Mouse (Mus musculus) heart, embryonic 14.5 days (tissue): ENCODE results near the gene Naa50. TPM values are rescaled to one million over a fixed set of nuclear protein-coding genes. Genes with fewer than 3 reads are reported as not detected.

ENCODE experiments used
- ATAC-seq: fragments of 200-750 bp; cut with Nextera tagmentation; 2 replicates; pipeline ENCODE4 v1.8.0; 2017; ENCODE audit warnings: low read depth, moderate TSS enrichment; ENCODE audit not compliant: insufficient number of reproducible peaks, insufficient read depth, low FRiP score
- H3K27ac ChIP-seq, 2 experiments: fragments of 200-500 bp in 1 of 2; fragments of 300-500 bp in 1 of 2; sonication (generic) in 1 of 2; replicated peaks in 1 of 2; 2 replicates each; pipeline ENCODE4 v1.5.1; 2012 to 2014; ENCODE audit warnings: low read depth in 2 of 2, low read length in 2 of 2, control low read depth in 1 of 2, mild to moderate bottlenecking in 1 of 2, mixed read lengths in 1 of 2; ENCODE audit not compliant: control insufficient read depth in 1 of 2, insufficient read depth in 1 of 2
- H3K27me3 ChIP-seq: fragments of 300-500 bp; sonication (generic); 2 replicates; pipeline ENCODE4 v1.6.1; 2014; ENCODE audit warnings: mild to moderate bottlenecking, low read length, control low read depth; ENCODE audit not compliant: control insufficient read depth, insufficient read depth
- H3K36me3 ChIP-seq: fragments of 300-500 bp; sonication (generic); 2 replicates; pipeline ENCODE4 v1.6.1; 2014; ENCODE audit warnings: mild to moderate bottlenecking, control low read depth, low read length, mixed read lengths; ENCODE audit not compliant: control insufficient read depth, insufficient read depth
- H3K4me1 ChIP-seq, 2 experiments: fragments of 200-500 bp in 1 of 2; fragments of 300-500 bp in 1 of 2; sonication (generic) in 1 of 2; 2 replicates each; pipeline ENCODE4 v1.6.1; 2012 to 2014; ENCODE audit warnings: low read length in 2 of 2, control low read depth in 1 of 2, mixed read lengths in 1 of 2; ENCODE audit not compliant: control insufficient read depth in 2 of 2, insufficient read depth in 2 of 2
- H3K4me2 ChIP-seq: fragments of 300-500 bp; sonication (generic); 2 replicates; pipeline ENCODE4 v1.6.1; 2014; ENCODE audit warnings: mild to moderate bottlenecking, low read length
- H3K4me3 ChIP-seq, 2 experiments: fragments of 200-500 bp in 1 of 2; fragments of 300-500 bp in 1 of 2; sonication (generic) in 1 of 2; 2 replicates each; pipeline ENCODE4 v1.5.1; 2012 to 2014; ENCODE audit warnings: low read length in 2 of 2, mild to moderate bottlenecking in 2 of 2, control low read depth in 1 of 2, low read depth in 1 of 2, moderate library complexity in 1 of 2; ENCODE audit not compliant: control insufficient read depth in 1 of 2, insufficient read depth in 1 of 2
- H3K9ac ChIP-seq: fragments of 300-500 bp; sonication (generic); 2 replicates; pipeline ENCODE4 v1.6.1; 2014; ENCODE audit warnings: mild to moderate bottlenecking, low read length
- H3K9me3 ChIP-seq: fragments of 300-500 bp; sonication (generic); 2 replicates; pipeline ENCODE4 v1.6.1; 2016; ENCODE audit warnings: low read length, control low read depth; ENCODE audit not compliant: control insufficient read depth
- WGBS: fragments of 180-500 bp; shearing (Covaris S2); extraction: QIAGEN DNeasy Blood & Tissue Kit; methylation state at CpG from one replicate; pipeline ENCODE4 v1.1.7; 2014; 5-methylcytosine and 5-hydroxymethylcytosine counted together
- polyA plus RNA-seq: library from polyadenylated mRNA; unstranded; fragments of >200 nt; fragmentation: Nextera tagmentation; extraction: Ambion mirVana; gene quantifications from 2 replicates; pipeline ENCODE4 v1.2.1, GENCODE M21; 2014

Gene Naa50
- polyA plus RNA-seq, 1 experiment from 2014 or later = 45.4 TPM

- peak overlapping the region; percentile 64 to 79 for H3K4me3 ChIP-seq
- no peaks in the 10 kb centered on the region for H3K27me3 ChIP-seq
- peak overlapping the region; percentile 96 to 97 for H3K27ac ChIP-seq
- H3K9ac ChIP-seq = peak overlapping the region; percentile 97
- H3K4me1 ChIP-seq = peaks cover 4 to 16% of the 10 kb centered on the region in 2 experiments
- ATAC-seq = peak; percentile 100
- under 1% methylated on average over 26 of the region's 26 CpGs for WGBS
- no peaks in the 10 kb centered on the region for H3K36me3 ChIP-seq
- peak overlapping the region; percentile 88 for H3K4me2 ChIP-seq
- H3K9me3 ChIP-seq = no peaks in the 10 kb centered on the region
Measured at GRCm38 (mm10) chr16:44172297-44173154, 32.9 kb downstream of the Naa50 start.

DNA sequence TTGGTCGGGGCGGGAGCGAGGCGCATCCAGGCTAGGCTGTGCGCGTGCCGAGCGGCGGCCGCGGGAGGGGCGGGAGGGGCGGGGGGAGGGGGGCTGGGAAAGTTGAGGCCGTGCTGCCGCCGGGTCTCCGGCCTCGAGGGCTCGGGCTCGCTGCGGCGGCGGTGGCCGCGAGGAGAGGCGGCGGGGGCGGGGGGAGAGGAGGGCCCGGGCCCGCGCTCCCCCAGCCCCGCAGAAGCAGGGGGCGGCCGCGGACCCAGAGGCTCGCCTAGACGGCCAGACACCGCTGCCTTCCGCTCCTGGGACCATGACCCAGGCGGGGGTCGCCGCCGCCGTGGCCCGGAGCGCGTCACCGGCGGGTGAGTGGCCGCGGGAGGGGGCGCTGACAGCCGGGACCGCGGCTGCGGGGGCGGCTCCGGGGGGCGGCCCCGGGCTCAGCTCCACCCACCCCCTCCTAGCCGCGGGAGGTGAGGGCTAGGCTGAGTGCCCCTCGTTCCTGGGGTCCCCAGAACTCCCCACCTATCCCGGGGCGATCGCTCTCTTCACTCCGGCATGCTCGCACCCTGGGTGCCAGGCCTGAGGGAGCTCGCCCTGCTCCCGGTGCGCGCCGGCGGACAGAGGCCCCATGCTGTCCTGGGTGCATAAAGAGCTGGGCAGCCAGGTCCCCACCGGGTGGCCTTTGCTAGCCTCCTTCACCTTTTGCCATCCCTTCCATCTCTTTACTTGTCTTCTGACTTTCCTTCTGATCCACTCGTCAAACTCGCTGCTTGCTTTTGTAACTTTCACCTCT is 33.7 kb downstream of the Naa50 start, which contains the start of gene Usf3:
TSS of gene Usf3 (plus strand) at position 92 of the 787 bp plus-strand sequence.
- peak within 1 kb of the TSS; percentile 88 for H3K4me2 ChIP-seq
- H3K27ac ChIP-seq = peak within 1 kb of the TSS; percentile 96 to 98
- peak within 1 kb of the TSS; percentile 79 to 80 for H3K4me3 ChIP-seq
- peak within 1 kb of the TSS; percentile 97 for H3K9ac ChIP-seq
- ATAC-seq = peak; percentile 72
- no peaks in the 10 kb centered on the region for H3K9me3 ChIP-seq
- 0% methylated on average over 24 of the region's 77 CpGs for WGBS
- H3K4me1 ChIP-seq = peaks cover 4 to 16% of the 10 kb centered on the region in 2 experiments
- H3K27me3 ChIP-seq = no peaks in the 10 kb centered on the region
- no peaks in the 10 kb centered on the region for H3K36me3 ChIP-seq

DNA sequence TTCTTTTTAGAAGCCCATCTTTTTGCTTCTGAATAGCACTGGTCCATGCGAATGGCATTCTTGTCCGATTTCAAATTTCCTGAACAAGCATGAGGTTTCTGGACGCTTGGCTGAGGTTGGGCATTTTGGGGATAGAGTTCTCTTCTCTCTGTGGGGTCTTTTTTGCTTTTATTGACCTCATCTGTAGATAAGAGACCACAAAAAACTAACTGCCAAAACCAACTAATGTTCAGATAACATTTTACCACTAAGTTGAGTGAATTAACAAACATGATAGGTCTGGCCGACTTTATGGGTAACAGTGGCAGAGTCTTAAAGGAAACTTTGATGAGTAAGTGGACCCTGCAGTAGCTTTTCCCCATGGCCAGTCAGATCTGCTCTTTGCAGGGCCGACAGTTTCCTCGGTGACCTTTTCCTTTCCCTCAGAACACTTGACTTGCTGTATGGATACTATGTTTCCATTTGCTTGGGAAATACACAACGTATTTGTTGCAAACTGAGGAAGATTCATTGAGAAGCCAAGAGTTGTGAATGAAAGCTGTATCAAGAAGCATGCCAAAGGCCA is 34.4 kb downstream of the Naa50 start:
- Histone ChIP-seq H3K4me1 (peaks cover 4 to 16% of the 10 kb centered on the region in 2 experiments), H3K36me3 (no peaks in the 10 kb centered on the region), H3K9ac (peak overlapping the region; percentile 97), H3K4me3 (peak overlapping the region; percentile 79 to 80), H3K4me2 (peak overlapping the region; percentile 66), H3K27me3 (no peaks in the 10 kb centered on the region), H3K9me3 (no peaks in the 10 kb centered on the region), H3K27ac (peak overlapping the region; percentile 82 to 98)
- 11% methylated on average over 7 of the region's 7 CpGs for WGBS
- ATAC-seq = no peak

DNA sequence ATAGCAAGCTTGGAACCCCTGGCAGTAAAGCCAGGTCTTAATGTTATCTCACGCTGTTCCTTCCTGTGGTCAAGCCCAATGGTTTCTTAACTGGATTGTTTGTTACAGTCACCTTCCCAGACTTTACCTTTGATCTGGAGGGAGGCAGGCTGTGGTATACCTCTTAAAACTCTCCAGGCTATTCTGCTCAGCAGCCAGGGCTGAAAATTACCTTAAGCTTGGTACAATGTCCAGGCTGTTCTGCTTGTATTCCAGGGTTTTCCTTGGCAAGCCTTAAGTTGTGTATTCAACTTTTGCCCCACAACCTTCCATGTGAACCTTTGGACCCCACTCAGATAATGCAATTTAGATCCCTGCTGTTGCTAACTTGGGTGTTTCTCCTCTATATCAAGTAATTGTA is 35.4 kb downstream of the Naa50 start:
- Histone ChIP-seq H3K4me3 (no peak overlapping the region), H3K4me2 (peak overlapping the region; percentile 66; the same call in 1 of the 2 replicates), H3K9me3 (no peaks in the 10 kb centered on the region), H3K9ac (no peak overlapping the region), H3K27ac (no peak overlapping the region), H3K36me3 (no peaks in the 10 kb centered on the region), H3K27me3 (no peaks in the 10 kb centered on the region), H3K4me1 (peaks cover 4 to 16% of the 10 kb centered on the region in 2 experiments)
- 45% methylated on average over 1 of the region's 1 CpGs for WGBS
- ATAC-seq = no peak

DNA sequence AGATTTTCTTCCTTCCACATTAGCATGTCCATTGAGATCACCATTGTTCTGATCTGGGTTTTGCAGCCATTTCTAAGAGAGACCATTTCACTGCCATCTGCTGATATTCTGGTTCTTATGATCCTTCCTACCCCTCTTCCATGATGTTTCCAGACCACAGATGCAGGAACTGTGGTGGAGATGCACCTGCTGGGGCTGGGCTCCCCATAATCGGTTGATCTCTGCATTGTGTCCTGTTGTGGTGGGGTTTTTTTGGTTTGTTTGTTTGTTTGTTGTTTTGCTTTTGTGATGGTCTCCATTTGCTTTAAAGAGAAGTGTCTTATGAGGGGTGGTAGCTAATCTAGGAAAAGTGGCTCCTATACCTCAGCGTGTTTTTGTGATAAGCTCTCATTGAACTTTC is 36.9 kb downstream of the Naa50 start:
- Histone ChIP-seq H3K36me3 (0 out of 2 replicates have a peak, but pooled peaks cover 2% of the 10 kb centered on the region), H3K9ac (no peak overlapping the region), H3K4me3 (no peak overlapping the region), H3K27me3 (no peaks in the 10 kb centered on the region), H3K4me2 (no peak overlapping the region), H3K9me3 (no peaks in the 10 kb centered on the region), H3K4me1 (peaks cover 4 to 16% of the 10 kb centered on the region in 2 experiments), H3K27ac (no peak overlapping the region)
- ATAC-seq = no peak
- WGBS = 93% methylated on average over 2 of the region's 2 CpGs

- no peaks in the 10 kb centered on the region for H3K9me3 ChIP-seq
- no peaks in the 10 kb centered on the region for H3K27me3 ChIP-seq
- no peak overlapping the region for H3K4me2 ChIP-seq
- ATAC-seq = no peak
- 76% methylated on average over 1 of the region's 1 CpGs for WGBS
- no peak overlapping the region for H3K9ac ChIP-seq
- H3K36me3 ChIP-seq = 0 out of 2 replicates have a peak, but pooled peaks cover 5% of the 10 kb centered on the region
- peaks cover 3 to 16% of the 10 kb centered on the region in 2 experiments; a peak in 3 of 4 replicates for H3K4me1 ChIP-seq
- no peak overlapping the region for H3K4me3 ChIP-seq
- H3K27ac ChIP-seq = no peak overlapping the region
Measured at GRCm38 (mm10) chr16:44178555-44178954, 38.9 kb downstream of the Naa50 start.

- Histone ChIP-seq H3K27ac (no peak overlapping the region), H3K9me3 (no peaks in the 10 kb centered on the region), H3K9ac (no peak overlapping the region), H3K27me3 (no peaks in the 10 kb centered on the region), H3K4me3 (no peak overlapping the region), H3K4me1 (no peaks in the 10 kb centered on the region), H3K36me3 (0 out of 2 replicates have a peak, but pooled peaks cover 5% of the 10 kb centered on the region), H3K4me2 (no peak overlapping the region)
- ATAC-seq = no peak
- WGBS = 91% methylated on average over 1 of the region's 1 CpGs
Measured at GRCm38 (mm10) chr16:44182597-44182996, 43.0 kb downstream of the Naa50 start.
